Mouse (Mus musculus) R1 (cell line): ENCODE results near the gene Cpne1.
A peak's percentile ranks its signal among the peaks of the same experiment; 100 is the strongest.
"Not testable (repeated sequence)": the region's sequence is repeated elsewhere in the genome, so short reads cannot be mapped to it uniquely, and the experiment has no call there.

Source experiments
- DNase-seq: peaks from one replicate; pipeline ENCODE4 v3.0.0-alpha.2; 2018; ENCODE audit warnings: low read depth, low spot score

Cpne1 gene

DNA sequence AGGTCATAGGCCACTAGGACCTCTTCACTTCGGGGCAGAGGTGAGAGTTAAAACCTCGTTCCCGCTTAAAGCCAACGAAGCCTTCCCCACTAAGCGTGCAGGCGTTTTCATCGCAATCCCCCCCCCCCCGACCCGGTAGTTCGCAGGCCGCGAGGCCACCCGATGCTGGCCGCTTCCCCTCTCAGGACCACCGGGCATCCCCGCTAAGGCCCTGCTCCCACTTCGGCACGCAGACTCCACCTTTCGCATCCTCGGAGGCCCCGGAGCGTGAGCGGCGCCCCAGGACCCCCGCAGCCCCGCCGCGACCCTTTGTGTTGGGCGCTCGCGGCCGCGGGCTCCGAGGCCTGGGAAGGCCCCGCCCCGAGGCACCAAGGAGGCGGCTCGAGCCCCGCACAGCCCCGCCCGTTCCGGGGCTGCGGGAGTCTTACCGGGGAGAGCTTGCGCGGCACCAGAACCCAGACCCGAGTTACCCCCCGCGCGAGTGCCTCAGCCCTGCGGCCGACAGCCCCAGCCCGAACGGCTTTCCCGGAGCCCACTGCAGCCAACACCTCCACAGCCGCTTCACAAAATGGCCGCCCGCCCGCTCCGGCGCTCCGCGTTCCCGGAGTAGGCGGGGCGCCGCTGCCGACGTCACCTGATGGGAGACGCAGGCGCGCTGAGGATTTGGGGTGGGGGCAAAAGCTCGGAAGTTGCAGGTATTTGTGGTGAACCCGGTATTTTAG lies at the start of gene Cpne1, which contains the start of gene Rbm12:
Gene Cpne1, minus strand, starts transcription at position 608 of the 722 bp plus-strand sequence.
Gene Rbm12, minus strand, starts transcription at position 621 of the 722 bp plus-strand sequence.
- DNase-seq = peak; percentile 93

- DNase-seq = no peak
Measured at GRCm38 (mm10) chr2:156151538-156151937, 39.8 kb upstream of the Cpne1 start.

- DNase-seq = no peak
Measured at GRCm38 (mm10) chr2:156147316-156147915, 35.7 kb upstream of the Cpne1 start.

DNA sequence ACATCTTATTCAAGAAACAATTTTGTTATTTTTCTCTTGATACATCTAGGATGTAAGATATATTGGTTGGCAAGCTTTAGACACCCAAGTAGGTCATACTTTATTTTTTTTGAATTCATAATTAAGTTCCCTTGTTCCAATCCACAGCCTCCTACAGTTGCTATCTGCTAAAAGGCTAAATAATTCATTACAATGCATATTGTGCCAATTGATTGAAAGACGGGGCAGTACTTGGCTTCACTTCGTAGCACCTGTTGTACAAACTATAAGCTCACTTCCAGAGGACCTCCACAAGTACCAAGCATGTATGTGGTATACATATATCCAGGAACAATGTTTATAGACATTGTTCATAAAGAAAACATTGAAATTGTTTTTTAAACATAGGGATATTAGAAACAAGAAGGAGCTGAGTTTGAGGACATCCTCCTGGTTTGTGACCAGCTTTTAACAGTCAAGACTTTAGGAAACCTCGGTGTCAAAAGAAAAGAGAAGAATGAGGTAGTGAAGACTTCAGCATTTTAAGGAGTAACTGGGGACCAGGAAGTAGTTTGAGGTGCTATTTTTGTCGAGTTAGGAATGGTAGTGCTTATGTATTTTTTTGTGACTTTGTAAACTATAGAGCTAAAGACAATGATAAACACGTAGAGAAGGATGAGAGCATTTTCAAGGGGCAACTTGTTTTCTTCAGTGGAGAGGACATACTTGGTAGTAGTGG lies 34.7 kb upstream of the Cpne1 start:
- DNase-seq = no peak

DNA sequence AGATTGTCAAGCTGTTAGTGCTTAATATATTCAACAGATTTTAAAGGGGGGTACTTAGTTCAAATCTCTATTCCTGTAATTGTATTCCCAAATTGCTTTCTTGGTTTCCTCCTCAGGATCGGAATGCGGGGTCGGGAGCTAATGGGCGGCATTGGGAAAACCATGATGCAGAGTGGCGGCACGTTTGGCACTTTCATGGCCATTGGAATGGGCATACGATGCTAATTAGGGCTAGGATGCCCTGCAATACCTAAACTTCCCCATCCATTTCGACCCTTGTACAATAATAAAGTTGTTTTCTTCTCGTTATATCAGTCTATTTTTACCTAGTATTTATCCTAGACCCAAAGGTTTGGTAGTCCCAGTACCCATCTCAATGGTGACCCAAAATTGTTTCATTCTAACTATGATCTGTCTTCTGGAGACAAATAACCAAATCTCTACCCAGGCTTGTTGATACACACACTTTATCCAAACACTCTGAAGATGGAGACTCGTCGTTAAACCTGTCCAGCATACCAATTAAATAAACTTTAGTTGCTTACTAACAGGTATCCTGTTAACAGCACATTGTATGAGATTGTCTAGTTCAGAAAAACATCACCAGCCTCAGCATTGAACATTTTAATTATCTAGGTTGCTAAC lies 33.8 kb upstream of the Cpne1 start:
- no peak for DNase-seq

DNA sequence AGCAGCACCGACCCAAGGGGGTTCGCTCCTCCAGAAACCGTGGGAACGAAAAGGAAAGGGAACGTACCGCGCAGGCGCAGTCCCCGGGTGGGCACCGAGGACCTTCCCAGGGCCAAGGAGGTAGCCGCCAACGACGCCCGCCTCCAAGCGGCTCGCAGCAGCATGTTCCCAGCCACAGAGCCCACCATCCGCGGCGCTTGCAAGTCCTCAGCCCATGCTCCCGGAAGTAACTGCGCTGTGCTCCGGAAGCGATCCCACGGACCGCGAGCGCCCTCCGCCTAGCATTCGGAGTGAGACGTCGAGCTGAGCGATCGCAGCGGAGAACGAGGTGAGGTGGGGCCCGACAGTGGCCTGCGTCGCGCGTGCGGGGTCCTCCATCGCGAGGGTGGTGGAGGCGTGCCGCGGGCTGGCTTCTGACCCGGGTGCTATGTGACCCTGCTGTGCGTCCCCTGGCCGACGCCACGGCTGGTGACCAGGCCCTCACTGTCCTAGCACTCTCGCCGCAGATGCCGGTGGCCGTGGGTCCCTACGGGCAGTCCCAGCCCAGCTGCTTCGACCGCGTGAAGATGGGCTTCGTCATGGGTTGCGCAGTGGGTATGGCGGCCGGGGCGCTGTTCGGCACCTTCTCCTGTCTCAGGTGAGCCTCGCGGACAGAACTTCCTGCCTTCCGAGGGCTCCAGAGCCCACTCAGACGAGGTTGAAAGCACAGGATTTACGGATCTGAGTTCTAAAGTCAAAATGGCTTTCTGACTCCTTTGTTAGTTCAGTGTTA lies 32.4 kb upstream of the Cpne1 start, which contains the start of the genes Romo1 and Nfs1:
Gene Romo1, plus strand, starts transcription at position 87 of the 772 bp plus-strand sequence.
Gene Nfs1, minus strand, starts transcription at position 234 of the 772 bp plus-strand sequence.
- peak; percentile 96 for DNase-seq

DNA sequence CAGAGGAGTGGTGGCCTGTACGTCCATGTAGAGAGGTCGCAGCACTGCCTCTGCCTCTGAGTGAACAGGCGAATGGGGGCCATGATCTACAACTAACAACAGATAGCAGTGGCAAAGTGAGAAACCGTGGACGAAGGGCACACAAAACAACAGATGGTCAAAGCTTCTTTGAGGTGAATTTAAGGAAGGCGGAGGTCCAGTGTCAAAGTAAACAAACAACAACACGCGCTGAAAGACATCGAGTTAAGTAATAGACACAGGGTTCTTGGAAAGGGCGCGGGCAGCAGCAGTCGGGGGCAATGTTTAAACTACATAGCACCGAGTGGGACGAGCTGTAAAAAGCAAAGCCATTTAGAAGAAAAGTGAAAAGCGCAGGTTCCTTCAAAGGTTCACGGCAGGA lies 31.6 kb upstream of the Cpne1 start:
- no peak for DNase-seq

- DNase-seq = no peak
Measured at GRCm38 (mm10) chr2:156142820-156143219, 31.1 kb upstream of the Cpne1 start.

DNA sequence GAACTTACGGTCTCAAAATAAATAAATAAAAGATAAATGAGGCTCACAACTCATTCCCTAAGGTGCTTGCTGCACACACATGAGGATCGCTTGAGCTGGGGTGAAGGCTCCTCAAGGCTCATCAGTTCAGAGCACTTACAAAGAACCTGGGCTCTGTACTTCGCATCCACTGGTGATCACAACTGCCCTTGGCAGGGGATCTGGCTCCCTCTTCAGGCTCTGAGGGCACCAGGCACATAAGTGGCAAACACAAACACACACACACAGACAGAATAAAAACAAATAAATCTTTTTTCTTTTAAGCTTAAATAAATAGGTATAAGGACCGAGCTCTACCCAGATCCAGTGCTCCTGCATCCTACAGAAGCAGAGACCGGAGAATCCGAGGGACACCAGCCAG lies 23.9 kb upstream of the Cpne1 start:
- DNase-seq = peak; percentile 31

- DNase-seq = peak; percentile 71
Measured at GRCm38 (mm10) chr2:156134161-156134560, 22.4 kb upstream of the Cpne1 start.

- no peak for DNase-seq
Measured at GRCm38 (mm10) chr2:156126992-156127391, 15.2 kb upstream of the Cpne1 start, which contains the start of gene Gm28036. Gm28036 (minus strand) TSS chr2:156127092.

GRCm38 (mm10) chr2:156123731-156124130 lies 12.0 kb upstream of the Cpne1 start:
- DNase-seq = no peak

- DNase-seq = peak; percentile 41
Measured at GRCm38 (mm10) chr2:156119566-156119965, 7.8 kb upstream of the Cpne1 start.

DNA sequence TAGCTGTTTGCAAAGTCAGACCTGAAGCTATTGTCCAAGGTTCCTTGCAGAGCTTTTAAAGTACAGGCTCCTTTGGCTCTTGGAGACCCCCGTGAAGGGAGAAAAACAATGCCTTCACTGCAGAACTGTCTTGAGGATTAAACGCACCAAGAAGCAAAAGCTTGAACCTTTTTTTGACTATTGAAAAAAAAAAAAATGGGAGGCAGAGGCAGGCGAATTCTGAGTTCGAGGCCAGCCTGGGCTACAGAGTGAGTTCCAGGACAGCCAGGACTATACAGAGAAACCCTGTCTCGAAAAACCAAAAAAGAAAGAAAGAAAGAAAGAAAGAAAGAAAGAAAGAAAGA lies 287 bp upstream of the Cpne1 start:
- DNase-seq = not testable (repeated sequence)

DNA sequence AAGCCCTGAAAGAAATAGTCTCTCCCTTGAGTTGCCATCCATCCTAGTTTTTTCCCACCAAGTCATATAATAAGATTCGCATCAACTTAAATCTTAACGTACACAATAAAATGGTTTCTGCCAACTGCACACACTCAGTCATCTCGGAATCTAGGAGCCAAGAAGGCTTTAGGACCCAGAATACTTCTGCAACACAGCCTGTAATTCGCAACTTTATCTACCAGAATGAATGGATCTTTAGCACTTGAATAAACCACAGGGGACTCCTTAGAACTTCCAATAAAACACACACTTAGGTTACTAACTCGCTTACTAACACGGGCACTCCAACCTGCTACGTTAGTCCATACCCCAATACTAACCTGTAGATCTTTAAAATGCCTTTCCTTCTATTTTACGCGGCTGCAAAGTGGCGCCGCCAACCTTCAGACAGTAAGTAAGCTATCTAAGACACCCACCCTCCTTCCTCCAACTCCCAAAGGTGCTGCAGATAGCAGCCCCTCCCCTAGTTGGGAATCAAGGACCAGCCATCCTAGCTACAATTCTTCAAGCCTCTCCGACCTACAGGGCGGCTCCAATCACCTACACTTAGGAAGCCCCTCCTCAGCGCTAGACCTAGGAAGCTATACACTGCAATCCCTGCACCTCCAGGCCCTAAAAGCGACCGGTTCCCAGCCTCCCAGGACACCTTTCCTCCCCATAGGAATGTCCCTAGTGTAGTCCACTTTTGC lies 973 bp downstream of the Cpne1 start:
- DNase-seq = peak; percentile 81

- no peak for DNase-seq
Measured at GRCm38 (mm10) chr2:156091926-156092325, 19.8 kb downstream of the Cpne1 start.

GRCm38 (mm10) chr2:156089799-156090198 lies 22.0 kb downstream of the Cpne1 start:
- DNase-seq = no peak

GRCm38 (mm10) chr2:156087391-156088110 lies 24.2 kb downstream of the Cpne1 start:
- no peak for DNase-seq

- no peak for DNase-seq
Measured at GRCm38 (mm10) chr2:156084541-156084940, 27.2 kb downstream of the Cpne1 start.

- no peak for DNase-seq
Measured at GRCm38 (mm10) chr2:156080391-156080790, 31.4 kb downstream of the Cpne1 start.
